Mouse (Mus musculus) ES-Bruce4 (cell line): ENCODE measurements around the gene Inpp4b.

Experiments
- EP300 ChIP-seq: IDR thresholded peaks from 2 replicates; pipeline ENCODE4 v1.6.1; 2011; ENCODE audit warnings: low read depth, low read length; ENCODE audit not compliant: insufficient read depth
- POLR2A ChIP-seq: IDR thresholded peaks from one replicate; pipeline ENCODE4 v1.8.1; 2011; ENCODE audit warnings: low read length; ENCODE audit not compliant: insufficient read depth

DNA sequence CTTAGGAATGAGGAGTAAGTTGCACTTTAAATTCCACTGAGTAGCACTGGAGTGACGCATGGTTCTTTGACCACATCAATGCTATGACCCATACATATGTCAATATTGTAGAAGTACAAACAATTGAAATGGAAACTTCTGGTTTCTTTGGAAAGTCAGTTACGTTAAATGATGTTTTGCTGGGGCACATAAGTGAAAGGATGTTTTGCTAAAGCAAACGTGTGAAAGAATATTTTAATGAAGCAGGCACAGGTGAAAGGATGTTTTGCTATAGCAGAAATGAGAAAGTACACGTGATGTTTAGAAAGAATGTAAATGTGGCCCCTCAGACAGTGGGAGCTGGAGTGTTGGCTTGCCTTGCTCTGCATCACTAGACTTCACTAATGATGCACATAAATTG is 216.2 kb downstream of the Inpp4b start:
- TF ChIP-seq EP300 (no peak), POLR2A (no peak)
